Mouse (Mus musculus): ENCODE data around the gene S100a6. TPM values are rescaled to one million over a fixed set of nuclear protein-coding genes. Genes with fewer than 3 reads are reported as not detected.

The S100a6 gene
- polyA plus RNA-seq, 1 experiment from 2014 or later: 28.9 TPM

DNA sequence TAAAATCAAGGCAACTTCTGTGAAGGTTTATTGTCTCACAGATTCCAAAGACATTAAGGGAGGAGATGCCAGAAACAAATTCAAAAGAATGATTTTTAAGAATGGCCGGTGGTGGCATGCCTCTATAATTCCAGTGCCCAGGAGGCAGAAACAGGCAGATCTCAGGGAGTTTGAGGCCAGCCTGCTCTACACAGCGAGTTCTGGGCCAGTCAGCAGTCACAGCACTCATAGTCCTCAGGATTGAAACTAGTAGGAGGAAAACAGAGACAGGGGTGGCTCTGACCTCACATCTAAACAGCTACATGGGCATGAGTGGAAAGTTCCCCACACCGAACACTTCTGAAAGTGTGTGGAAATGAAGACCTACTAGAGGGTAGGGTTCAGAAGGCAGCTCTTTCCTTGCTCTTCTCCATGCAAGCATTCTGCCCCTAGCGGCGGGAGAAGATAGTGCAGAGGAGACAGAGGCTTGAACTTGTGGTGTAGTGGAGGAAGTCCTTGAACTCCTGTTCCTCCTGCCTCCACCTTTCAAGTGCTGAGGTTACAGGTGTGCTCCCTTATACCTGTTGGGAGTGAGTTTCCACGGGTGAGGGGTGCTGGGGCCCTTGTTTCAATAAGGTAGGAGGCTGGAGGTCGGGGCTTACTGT lies 27.0 kb downstream of the S100a6 start:
- no peak overlapping the region for H3K4me3 ChIP-seq
- H3K9me3 ChIP-seq: no peaks in the 10 kb centered on the region
- H3K4me1 ChIP-seq: no peaks in the 10 kb centered on the region
- WGBS: 45% methylated on average over 7 of the region's 7 CpGs
- H3K27me3 ChIP-seq (ENCODE audit: insufficient read depth, poor library complexity, severe bottlenecking): no peaks in the 10 kb centered on the region
- H3K27ac ChIP-seq: no peak overlapping the region
- peak; percentile 74 for DNase-seq (ENCODE audit: low spot score)
- H3K36me3 ChIP-seq: no peaks in the 10 kb centered on the region

GRCm38 (mm10) chr3:90640981-90641380 lies 28.3 kb downstream of the S100a6 start:
- Histone ChIP-seq H3K4me1 (no peaks in the 10 kb centered on the region), H3K27ac (no peak overlapping the region), H3K4me3 (no peak overlapping the region), H3K27me3 (ENCODE audit: insufficient read depth, poor library complexity, severe bottlenecking) (no peaks in the 10 kb centered on the region), H3K36me3 (no peaks in the 10 kb centered on the region), H3K9me3 (no peaks in the 10 kb centered on the region)
- 76% methylated on average over 7 of the region's 7 CpGs for WGBS
- DNase-seq (ENCODE audit: low spot score): no peak

GRCm38 (mm10) chr3:90644220-90644619 lies 31.5 kb downstream of the S100a6 start:
- WGBS: 41% methylated on average over 3 of the region's 3 CpGs

DNA sequence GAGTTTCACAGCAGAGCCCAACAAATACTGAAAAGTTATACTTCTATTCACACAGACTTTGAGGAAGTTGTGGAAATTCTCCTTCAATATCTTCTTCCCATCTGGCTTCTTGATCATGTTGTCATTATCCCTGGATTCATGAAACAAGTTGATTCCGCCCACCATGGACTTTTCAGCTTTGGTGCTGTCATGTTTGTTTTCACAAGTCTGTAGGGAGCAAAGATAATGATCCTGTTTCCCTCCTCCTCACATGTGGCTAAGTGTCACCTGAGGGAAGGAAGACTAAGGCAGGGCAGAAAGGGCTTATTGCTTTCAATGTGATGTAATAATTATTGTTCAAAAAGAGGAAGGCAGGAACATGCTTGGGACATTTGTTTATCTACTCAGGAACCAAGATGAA lies 34.6 kb downstream of the S100a6 start:
- Histone ChIP-seq H3K4me3 (no peak overlapping the region), H3K9me3 (no peaks in the 10 kb centered on the region), H3K27ac (no peak overlapping the region), H3K36me3 (no peaks in the 10 kb centered on the region), H3K4me1 (no peaks in the 10 kb centered on the region), H3K27me3 (ENCODE audit: insufficient read depth, poor library complexity, severe bottlenecking) (no peaks in the 10 kb centered on the region)
- DNase-seq (ENCODE audit: low spot score): no peak
- 51% methylated on average over 1 of the region's 1 CpGs for whole genome bisulfite sequencing

More at GRCm38 (mm10) chr3:90644220-90644619, 31.5 kb downstream of the S100a6 start:
- H3K4me1 ChIP-seq: no peaks in the 10 kb centered on the region
- no peaks in the 10 kb centered on the region for H3K36me3 ChIP-seq
- no peak overlapping the region for H3K27ac ChIP-seq
- peak; percentile 54 for DNase-seq (ENCODE audit: low spot score)
- no peak overlapping the region for H3K4me3 ChIP-seq
- H3K9me3 ChIP-seq: no peaks in the 10 kb centered on the region
- H3K27me3 ChIP-seq (ENCODE audit: insufficient read depth, poor library complexity, severe bottlenecking): no peaks in the 10 kb centered on the region

- no peaks in the 10 kb centered on the region for H3K4me1 ChIP-seq
- H3K27ac ChIP-seq: no peak overlapping the region
- DNase-seq (ENCODE audit: low spot score): no peak
These were observed 36.3 kb downstream of the S100a6 start for GRCm38 (mm10) chr3:90648981-90649380.

GRCm38 (mm10) chr3:90649832-90650231 lies 37.1 kb downstream of the S100a6 start:
- DNase-seq (ENCODE audit: low spot score): no peak
- H3K4me1 ChIP-seq: no peaks in the 10 kb centered on the region
- WGBS: 80% methylated on average over 2 of the region's 2 CpGs
- H3K27ac ChIP-seq: no peak overlapping the region
- no peaks in the 10 kb centered on the region for H3K9me3 ChIP-seq
- H3K4me3 ChIP-seq: no peak overlapping the region
- peaks cover 14% of the 10 kb centered on the region; the same call in 1 of the 2 replicates for H3K27me3 ChIP-seq (ENCODE audit: insufficient read depth, poor library complexity, severe bottlenecking)
- no peaks in the 10 kb centered on the region for H3K36me3 ChIP-seq

More at GRCm38 (mm10) chr3:90648981-90649380, 36.3 kb downstream of the S100a6 start:
- no peaks in the 10 kb centered on the region for H3K36me3 ChIP-seq
- H3K9me3 ChIP-seq: no peaks in the 10 kb centered on the region
- no peak overlapping the region for H3K4me3 ChIP-seq
- peaks cover 6% of the 10 kb centered on the region; the same call in 1 of the 2 replicates for H3K27me3 ChIP-seq (ENCODE audit: insufficient read depth, poor library complexity, severe bottlenecking)

GRCm38 (mm10) chr3:90652878-90653508 lies 40.3 kb downstream of the S100a6 start:
- Histone ChIP-seq H3K27ac (no peak overlapping the region), H3K9me3 (no peaks in the 10 kb centered on the region), H3K27me3 (ENCODE audit: insufficient read depth, poor library complexity, severe bottlenecking) (peaks cover 19% of the 10 kb centered on the region; the same call in 1 of the 2 replicates), H3K4me3 (no peak overlapping the region), H3K36me3 (no peaks in the 10 kb centered on the region), H3K4me1 (no peaks in the 10 kb centered on the region)
- 35% methylated on average over 5 of the region's 5 CpGs for WGBS
- no peak for DNase-seq (ENCODE audit: low spot score)

DNA sequence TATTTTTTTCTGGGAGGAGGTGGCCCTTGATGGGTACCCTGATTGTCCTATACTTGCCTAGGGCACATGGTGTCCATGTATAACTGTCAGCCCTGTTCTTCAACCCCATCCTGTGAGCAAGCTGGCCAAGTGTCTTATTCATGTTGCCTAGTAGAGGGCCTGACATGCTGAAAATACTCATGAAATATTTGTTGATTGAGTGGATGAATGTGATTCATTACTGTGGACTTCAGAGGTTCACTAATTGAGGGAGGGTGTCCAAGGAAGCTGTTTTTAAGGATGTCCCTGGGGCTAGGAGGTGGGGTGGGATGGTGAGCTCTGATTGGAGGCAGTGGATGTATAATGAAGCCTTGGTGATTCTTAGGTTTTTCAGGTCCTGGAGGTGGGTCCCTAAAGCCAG lies 41.0 kb downstream of the S100a6 start, which contains the start of gene S100a7a:
TSS of gene S100a7a (plus strand) at position 301 of the 400 bp plus-strand sequence.
- no peak for DNase-seq (ENCODE audit: low spot score)
- H3K27ac ChIP-seq: no peak within 1 kb of the TSS
- H3K4me3 ChIP-seq: no peak within 1 kb of the TSS
- no peaks in the 10 kb centered on the region for H3K4me1 ChIP-seq
- no peaks in the 10 kb centered on the region for H3K36me3 ChIP-seq
- no peaks in the 10 kb centered on the region for H3K9me3 ChIP-seq
- H3K27me3 ChIP-seq (ENCODE audit: insufficient read depth, poor library complexity, severe bottlenecking): peaks cover 19% of the 10 kb centered on the region; the same call in 1 of the 2 replicates

- Histone ChIP-seq H3K27me3 (ENCODE audit: insufficient read depth, poor library complexity, severe bottlenecking) (peaks cover 19% of the 10 kb centered on the region; the same call in 1 of the 2 replicates), H3K4me1 (no peaks in the 10 kb centered on the region), H3K4me3 (no peak overlapping the region), H3K36me3 (no peaks in the 10 kb centered on the region), H3K9me3 (no peaks in the 10 kb centered on the region), H3K27ac (no peak overlapping the region)
- 77% methylated on average over 4 of the region's 4 CpGs for WGBS
- no peak for DNase-seq (ENCODE audit: low spot score)
These were observed 44.7 kb downstream of the S100a6 start for GRCm38 (mm10) chr3:90657405-90657804.

- no peaks in the 10 kb centered on the region for H3K9me3 ChIP-seq
- H3K4me3 ChIP-seq: no peak overlapping the region
- H3K27ac ChIP-seq: no peak overlapping the region
- DNase-seq (ENCODE audit: low spot score): no peak
- no peaks in the 10 kb centered on the region for H3K4me1 ChIP-seq
- no peaks in the 10 kb centered on the region for H3K36me3 ChIP-seq
- peaks cover 8% of the 10 kb centered on the region; the same call in 1 of the 2 replicates for H3K27me3 ChIP-seq (ENCODE audit: insufficient read depth, poor library complexity, severe bottlenecking)
These were observed 46.8 kb downstream of the S100a6 start for GRCm38 (mm10) chr3:90659364-90660044.

- no peak for DNase-seq (ENCODE audit: low spot score)
- no peaks in the 10 kb centered on the region for H3K4me1 ChIP-seq
- H3K36me3 ChIP-seq: no peaks in the 10 kb centered on the region
- no peaks in the 10 kb centered on the region; the same call in 1 of the 2 replicates for H3K27me3 ChIP-seq (ENCODE audit: insufficient read depth, poor library complexity, severe bottlenecking)
- no peaks in the 10 kb centered on the region for H3K9me3 ChIP-seq
- WGBS: 90% methylated on average over 2 of the region's 2 CpGs
- H3K4me3 ChIP-seq: no peak overlapping the region
- H3K27ac ChIP-seq: no peak overlapping the region
These were observed 51.5 kb downstream of the S100a6 start for GRCm38 (mm10) chr3:90664219-90664618.

DNA sequence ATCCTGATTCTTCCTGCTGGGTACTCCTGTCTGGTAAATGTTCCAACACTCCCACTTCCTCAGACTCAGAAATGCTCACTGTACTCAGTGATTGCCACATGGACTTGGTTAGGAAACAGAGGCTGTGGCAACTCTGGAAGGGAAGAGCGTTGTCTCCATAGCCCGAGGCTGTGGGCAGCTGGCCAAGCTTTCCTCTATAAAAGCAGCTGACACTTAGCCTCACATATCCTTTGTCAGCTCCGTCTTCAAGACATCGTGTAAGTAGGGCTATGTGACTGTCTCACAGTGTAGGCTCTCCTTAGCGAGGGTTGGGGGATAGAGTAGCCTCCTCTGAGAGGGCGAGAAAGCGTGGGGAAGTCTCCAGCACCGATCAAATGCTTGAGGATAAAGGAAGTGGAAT lies 56.2 kb downstream of the S100a6 start, which contains the start of gene S100a8:
TSS of gene S100a8 (plus strand) at position 133 of the 400 bp plus-strand sequence.
- no peak within 1 kb of the TSS for H3K4me3 ChIP-seq
- H3K9me3 ChIP-seq: no peaks in the 10 kb centered on the region
- H3K4me1 ChIP-seq: no peaks in the 10 kb centered on the region
- no peaks in the 10 kb centered on the region; the same call in 1 of the 2 replicates for H3K27me3 ChIP-seq (ENCODE audit: insufficient read depth, poor library complexity, severe bottlenecking)
- H3K27ac ChIP-seq: no peak within 1 kb of the TSS
- peak; percentile 50 for DNase-seq (ENCODE audit: low spot score)
- WGBS: 73% methylated on average over 8 of the region's 8 CpGs
- H3K36me3 ChIP-seq: no peaks in the 10 kb centered on the region
